Mouse (Mus musculus) C2C12 (cell line): ENCODE results near the gene Daw1. TPM values are rescaled to one million over a fixed set of nuclear protein-coding genes. Genes with fewer than 3 reads are reported as not detected.

Experiments
- H3K27me3 ChIP-seq: one replicate; pipeline ENCODE4 v1.6.1; 2011; ENCODE audit not compliant: control insufficient read depth, insufficient read depth, insufficient read length
- H3K36me3 ChIP-seq: one replicate; pipeline ENCODE4 v1.6.1; 2011; ENCODE audit not compliant: control insufficient read depth, insufficient read depth
- H3K4me3 ChIP-seq: one replicate; pipeline ENCODE4 v1.5.1; 2011; ENCODE audit warnings: mild to moderate bottlenecking, control low read depth; ENCODE audit not compliant: poor library complexity, insufficient read depth, severe bottlenecking
- H3K79me2 ChIP-seq: one replicate; pipeline ENCODE4 v1.6.1; 2011; ENCODE audit not compliant: control insufficient read depth, insufficient read depth
- H3K79me3 ChIP-seq: one replicate; pipeline ENCODE4 v1.6.1; 2011; ENCODE audit warnings: low read depth, control low read depth
- H3ac ChIP-seq: one replicate; pipeline ENCODE3; 2011; ENCODE audit warnings: low read depth; ENCODE audit not compliant: control insufficient read depth, insufficient read length
- CEBPB ChIP-seq: IDR thresholded peaks from one replicate; pipeline ENCODE4 v1.6.1; 2011; ENCODE audit warnings: low read depth, mild to moderate bottlenecking, control low read depth, moderate library complexity
- CTCF ChIP-seq: IDR thresholded peaks from one replicate; pipeline ENCODE4 v1.5.1; 2011; ENCODE audit not compliant: control insufficient read depth, insufficient read depth, insufficient read length
- FOSL1 ChIP-seq: IDR thresholded peaks from one replicate; pipeline ENCODE4 v1.8.0; 2011; ENCODE audit warnings: mild to moderate bottlenecking, low read length; ENCODE audit not compliant: poor library complexity, insufficient read depth, severe bottlenecking
- MAX ChIP-seq: IDR thresholded peaks from one replicate; pipeline ENCODE4 v1.6.1; 2011; ENCODE audit warnings: mild to moderate bottlenecking, control low read depth
- MYOD1 ChIP-seq: IDR thresholded peaks from one replicate; pipeline ENCODE4 v1.6.1; 2011; ENCODE audit warnings: low read depth; ENCODE audit not compliant: control insufficient read depth, insufficient read length
- MYOG ChIP-seq: IDR thresholded peaks from one replicate; pipeline ENCODE4 v1.6.1; 2011; ENCODE audit not compliant: control insufficient read depth, insufficient read length; ENCODE audit errors: extremely low read depth
- USF1 ChIP-seq: IDR thresholded peaks from one replicate; pipeline ENCODE4 v1.6.1; 2011; ENCODE audit warnings: low read depth, mild to moderate bottlenecking, control low read depth, moderate library complexity
- polyA plus RNA-seq: library from polyadenylated mRNA; unstranded; fragments of >200 nt; fragmentation: generic; extraction: Trizol; gene quantifications from one replicate; pipeline ENCODE4 v1.2.1, GENCODE M21; 2012; ENCODE audit warnings: missing spikeins

Daw1 gene
- polyA plus RNA-seq, 1 experiment = not detected

DNA sequence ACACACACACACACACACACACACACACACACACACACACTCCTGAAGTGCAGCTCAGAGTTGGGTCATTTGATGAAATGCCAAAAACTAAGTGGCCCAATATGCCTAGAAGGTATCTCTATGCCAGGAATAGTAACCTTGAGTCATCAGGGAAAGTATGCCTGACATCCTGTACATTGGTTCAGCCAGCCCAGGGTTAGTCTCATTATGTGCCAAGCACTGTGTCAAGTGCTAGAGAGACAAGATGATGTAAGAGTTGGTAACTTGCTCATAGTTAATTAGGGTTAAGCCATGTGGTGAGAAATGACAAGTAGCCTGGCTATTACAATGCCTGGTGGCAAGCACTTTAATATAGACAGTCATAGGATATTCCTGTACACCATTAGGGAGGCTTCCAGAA, 39.6 kb upstream of the Daw1 start:
- no peaks in the 10 kb centered on the region for H3K79me3 ChIP-seq
- H3ac ChIP-seq = no peak overlapping the region
- H3K79me2 ChIP-seq = no peaks in the 10 kb centered on the region
- H3K36me3 ChIP-seq = no peaks in the 10 kb centered on the region
- H3K27me3 ChIP-seq = no peaks in the 10 kb centered on the region
- TF ChIP-seq CEBPB (peak; percentile 40), CTCF (no peak)
- H3K4me3 ChIP-seq = no peak overlapping the region

DNA sequence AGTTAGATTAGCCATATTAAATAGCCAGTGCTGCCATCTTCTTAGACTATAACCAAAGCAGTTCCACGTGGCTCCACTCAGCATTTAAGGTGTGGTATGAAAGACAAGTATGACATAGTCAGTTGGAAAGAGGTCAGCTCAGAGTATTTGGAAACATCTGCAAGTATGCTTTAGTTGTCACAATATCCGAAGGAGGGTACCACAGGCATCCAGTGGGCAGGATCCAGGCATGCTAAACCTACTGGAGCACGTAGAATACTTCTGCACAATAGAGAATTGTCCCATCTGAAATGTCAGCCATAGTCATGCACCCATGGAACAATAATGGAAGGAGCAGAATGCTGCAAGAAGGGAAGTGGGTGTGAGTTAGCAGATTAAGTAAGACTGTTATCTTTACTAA, 39.2 kb upstream of the Daw1 start:
- TF ChIP-seq FOSL1 (no peak), MAX (no peak), USF1 (no peak), MYOD1 (no peak), CTCF (no peak), MYOG (no peak), CEBPB (no peak)
- Histone ChIP-seq H3K79me3 (no peaks in the 10 kb centered on the region), H3K27me3 (no peaks in the 10 kb centered on the region), H3K79me2 (no peaks in the 10 kb centered on the region), H3K4me3 (no peak overlapping the region), H3ac (no peak overlapping the region), H3K36me3 (no peaks in the 10 kb centered on the region)

DNA sequence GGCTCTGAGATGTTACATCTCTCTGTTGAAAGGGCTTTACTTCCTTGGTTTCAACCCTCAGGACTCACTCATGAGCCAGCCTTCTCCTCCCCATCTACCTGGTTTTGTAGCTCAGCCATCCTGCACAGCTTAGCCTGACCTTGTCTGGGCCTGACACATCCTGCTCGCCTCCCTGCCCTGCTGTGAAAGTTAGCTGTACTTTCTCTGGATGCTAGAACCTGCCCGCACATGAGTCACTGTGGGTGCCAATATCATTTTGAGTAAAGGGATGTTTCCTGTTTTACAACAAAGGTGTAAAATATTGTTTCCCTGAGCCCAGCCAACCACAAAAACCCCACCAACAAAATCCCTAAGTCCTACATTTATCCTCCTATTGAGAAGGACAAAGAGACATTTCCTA, 36.4 kb upstream of the Daw1 start:
- TF ChIP-seq FOSL1 (no peak), MYOG (no peak), MAX (no peak), CTCF (no peak), CEBPB (no peak), USF1 (no peak), MYOD1 (no peak)
- Histone ChIP-seq H3ac (no peak overlapping the region), H3K36me3 (no peaks in the 10 kb centered on the region), H3K79me2 (no peaks in the 10 kb centered on the region), H3K4me3 (no peak overlapping the region), H3K79me3 (no peaks in the 10 kb centered on the region), H3K27me3 (no peaks in the 10 kb centered on the region)

DNA sequence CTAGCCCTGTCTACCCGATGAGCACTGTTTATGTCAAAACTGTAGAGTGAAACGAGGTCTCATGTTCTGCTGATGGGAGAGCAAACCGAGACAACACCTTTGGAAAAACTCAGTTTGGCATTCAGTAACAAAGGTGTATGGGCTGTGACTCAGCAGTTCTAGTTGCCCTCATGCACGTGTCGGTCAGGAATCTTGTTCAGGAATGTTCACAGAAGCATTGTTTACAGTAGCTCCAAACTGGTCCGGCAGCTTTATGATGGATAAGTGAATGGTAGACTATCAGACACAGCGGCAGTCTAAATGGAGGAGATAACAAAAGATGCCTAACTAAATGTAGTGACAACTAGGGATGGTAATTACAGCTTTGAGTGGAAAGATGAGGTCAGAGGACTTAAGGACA, 23.7 kb upstream of the Daw1 start:
- Histone ChIP-seq H3K27me3 (no peaks in the 10 kb centered on the region), H3K79me3 (no peaks in the 10 kb centered on the region), H3ac (no peak overlapping the region), H3K4me3 (no peak overlapping the region), H3K36me3 (no peaks in the 10 kb centered on the region), H3K79me2 (no peaks in the 10 kb centered on the region)
- TF ChIP-seq MYOD1 = no peak
- no peak for TF ChIP-seq CEBPB
- TF ChIP-seq CTCF = no peak
- no peak for TF ChIP-seq FOSL1
- TF ChIP-seq MAX = no peak
- no peak for TF ChIP-seq USF1
- TF ChIP-seq MYOG = no peak

DNA sequence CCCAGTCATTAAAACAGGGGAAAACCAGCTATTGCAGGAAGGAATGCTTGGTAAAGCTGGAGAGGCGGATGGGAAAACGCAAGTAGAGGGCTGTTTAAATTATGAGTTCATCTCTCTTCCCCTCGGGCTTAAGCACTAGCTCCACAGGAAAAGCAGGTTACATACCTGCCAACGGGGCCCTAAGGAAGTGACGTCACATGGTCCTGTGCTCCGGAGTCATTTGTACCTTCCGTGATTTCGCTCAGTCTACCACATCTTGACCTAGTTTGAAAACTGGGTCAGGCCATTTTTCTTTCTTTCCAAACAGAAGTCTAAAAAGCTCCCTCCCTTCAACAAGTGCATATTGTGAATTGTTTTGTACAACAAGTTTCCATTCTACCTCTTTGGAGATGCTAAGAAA, 21.7 kb upstream of the Daw1 start:
- Histone ChIP-seq H3K27me3 (no peaks in the 10 kb centered on the region), H3K36me3 (no peaks in the 10 kb centered on the region), H3K79me3 (no peaks in the 10 kb centered on the region), H3ac (no peak overlapping the region), H3K4me3 (no peak overlapping the region), H3K79me2 (no peaks in the 10 kb centered on the region)
- TF ChIP-seq MAX (no peak), USF1 (no peak), CEBPB (no peak), MYOD1 (no peak)

DNA sequence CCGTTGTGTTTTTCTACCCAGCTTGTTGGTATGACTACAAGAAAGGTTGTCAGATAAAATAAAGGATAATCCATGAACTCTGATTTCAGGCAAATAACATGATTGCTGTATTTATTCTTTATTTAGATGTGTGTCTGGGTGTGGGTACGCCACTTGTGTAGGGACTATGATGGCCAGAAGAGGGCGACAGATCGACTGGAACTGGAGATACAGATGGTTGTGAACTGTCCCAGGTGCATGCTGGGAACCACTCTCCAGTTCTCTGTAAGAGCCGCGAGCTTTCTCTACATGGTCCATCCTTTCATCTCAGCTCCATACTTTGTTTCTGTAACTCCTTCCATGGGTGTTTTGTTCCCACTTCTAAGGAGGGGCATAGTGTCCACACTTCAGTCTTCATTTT, 20.8 kb upstream of the Daw1 start:
- H3K79me2 ChIP-seq = no peaks in the 10 kb centered on the region
- no peaks in the 10 kb centered on the region for H3K79me3 ChIP-seq
- no peak overlapping the region for H3ac ChIP-seq
- no peaks in the 10 kb centered on the region for H3K36me3 ChIP-seq
- TF ChIP-seq MYOD1 = no peak
- no peaks in the 10 kb centered on the region for H3K27me3 ChIP-seq
- no peak overlapping the region for H3K4me3 ChIP-seq

DNA sequence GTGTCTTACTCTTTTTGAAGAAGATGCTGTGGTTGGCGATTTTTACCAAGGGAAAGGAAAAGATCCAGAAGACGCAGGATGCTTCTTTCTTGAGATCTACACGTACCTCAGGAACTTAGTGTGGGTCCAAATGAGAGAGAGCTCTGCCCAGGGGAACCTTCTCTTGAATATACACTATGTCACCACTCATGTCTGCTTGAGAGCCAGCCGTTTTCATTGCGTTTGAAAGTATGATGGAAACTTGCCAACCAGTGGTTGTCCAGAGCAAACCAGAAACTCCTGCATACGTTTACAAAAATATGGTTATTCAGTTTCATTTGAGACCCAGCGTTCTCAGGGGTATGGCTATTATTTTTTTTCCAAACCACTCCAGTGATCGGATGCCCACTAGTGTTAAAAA, 18.0 kb upstream of the Daw1 start:
- Histone ChIP-seq H3K4me3 (no peak overlapping the region), H3K36me3 (no peaks in the 10 kb centered on the region)
- no peak for TF ChIP-seq FOSL1

More for the DNA sequence above, 18.0 kb upstream of the Daw1 start:
- Histone ChIP-seq H3K79me2 (no peaks in the 10 kb centered on the region), H3K27me3 (no peaks in the 10 kb centered on the region), H3K79me3 (no peaks in the 10 kb centered on the region), H3ac (no peak overlapping the region)
